Mouse (Mus musculus): ENCODE data around the gene Ubp1. TPM values are rescaled to one million over a fixed set of nuclear protein-coding genes. Genes with fewer than 3 reads are reported as not detected.

Ubp1 gene
- polyA plus RNA-seq, 1 experiment, result 44.7 TPM

DNA sequence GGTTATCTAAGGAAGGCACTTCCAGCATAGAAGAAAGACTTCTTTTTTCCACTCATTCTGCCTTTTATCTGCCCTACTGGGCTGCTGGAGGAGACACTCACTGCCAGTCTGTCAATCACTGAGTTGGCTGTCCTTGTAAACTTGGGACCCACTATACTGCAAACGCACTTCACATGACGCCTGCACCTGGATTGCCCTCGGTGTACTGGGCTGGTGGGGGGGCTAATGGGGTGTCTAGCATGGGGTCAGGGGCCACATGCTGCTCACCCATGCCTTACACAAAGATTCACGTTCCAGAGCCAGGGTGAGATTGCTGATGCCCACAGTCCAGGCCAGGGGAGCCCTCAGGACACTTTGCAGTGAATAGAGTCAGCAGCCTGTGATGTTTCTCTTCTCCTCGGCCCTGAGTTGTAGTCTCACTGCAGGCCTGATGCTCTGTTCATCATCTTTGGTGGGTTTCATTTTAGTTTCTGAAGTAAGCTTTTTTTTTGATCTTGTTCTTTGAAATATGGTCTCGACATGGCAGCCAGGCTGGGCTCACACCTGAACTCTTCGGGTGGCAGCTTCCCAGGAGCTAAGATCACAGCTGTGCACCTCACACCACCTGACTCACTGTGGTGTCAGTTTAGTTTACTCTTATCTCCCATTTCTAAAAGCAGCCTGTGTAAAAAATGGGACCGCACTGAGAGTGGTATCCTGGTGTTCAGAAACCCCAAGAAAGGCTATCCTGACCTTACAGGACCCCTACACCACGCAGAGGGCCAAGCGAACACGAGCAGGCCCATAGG, 52.3 kb downstream of the Ubp1 start:
- 65% methylated on average over 11 of the region's 11 CpGs for WGBS
- H3K36me3 ChIP-seq (ENCODE audit: control insufficient read depth, insufficient read depth, low read length), result no peaks in the 10 kb centered on the region
- no peaks in the 10 kb centered on the region for H3K27me3 ChIP-seq (replicated peaks; ENCODE audit: control insufficient read depth, insufficient read depth, low read length)
- H3K4me1 ChIP-seq (ENCODE audit: control insufficient read depth, insufficient read depth, low read length), result peaks cover 26% of the 10 kb centered on the region; the same call in 1 of the 2 replicates
- no peak overlapping the region for H3K27ac ChIP-seq (ENCODE audit: insufficient read depth, low read depth, low read length)
- TF ChIP-seq CTCF (conservative IDR thresholded peaks at IDR 0.05; ENCODE audit: insufficient read depth, insufficient read length, low read depth, low read length) (no peak), POLR2A (IDR thresholded peaks at IDR 0.05; ENCODE audit: low read depth, low read length) (no peak)
- no peak overlapping the region for H3K4me3 ChIP-seq (ENCODE audit: insufficient read depth, low read depth, low read length)
- peak; percentile 36 for DNase-seq

GRCm38 (mm10) chr9:113984946-113985620, 54.3 kb downstream of the Ubp1 start:
- Histone ChIP-seq H3K4me1 (ENCODE audit: control insufficient read depth, insufficient read depth, low read length) (peaks cover 22% of the 10 kb centered on the region; the same call in 1 of the 2 replicates), H3K4me3 (ENCODE audit: insufficient read depth, low read depth, low read length) (no peak overlapping the region), H3K27ac (ENCODE audit: insufficient read depth, low read depth, low read length) (peak overlapping the region; percentile 29), H3K36me3 (ENCODE audit: control insufficient read depth, insufficient read depth, low read length) (no peaks in the 10 kb centered on the region), H3K27me3 (replicated peaks; ENCODE audit: control insufficient read depth, insufficient read depth, low read length) (no peaks in the 10 kb centered on the region)
- 55% methylated on average over 13 of the region's 13 CpGs for WGBS
- DNase-seq, result peak; percentile 93
- TF ChIP-seq CTCF (conservative IDR thresholded peaks at IDR 0.05; ENCODE audit: insufficient read depth, insufficient read length, low read depth, low read length), result no peak
- no peak for TF ChIP-seq POLR2A (IDR thresholded peaks at IDR 0.05; ENCODE audit: low read depth, low read length)

- no peaks in the 10 kb centered on the region for H3K36me3 ChIP-seq (ENCODE audit: control insufficient read depth, insufficient read depth, low read length)
- peak; percentile 92 for DNase-seq
- H3K27me3 ChIP-seq (replicated peaks; ENCODE audit: control insufficient read depth, insufficient read depth, low read length), result no peaks in the 10 kb centered on the region
- peaks cover 11% of the 10 kb centered on the region; the same call in 1 of the 2 replicates for H3K4me1 ChIP-seq (ENCODE audit: control insufficient read depth, insufficient read depth, low read length)
- H3K4me3 ChIP-seq (ENCODE audit: insufficient read depth, low read depth, low read length), result peak overlapping the region; percentile 23; the same call in 1 of the 2 replicates
- 12% methylated on average over 18 of the region's 18 CpGs for WGBS
- TF ChIP-seq CTCF (conservative IDR thresholded peaks at IDR 0.05; ENCODE audit: insufficient read depth, insufficient read length, low read depth, low read length) (peak; percentile 89), POLR2A (IDR thresholded peaks at IDR 0.05; ENCODE audit: low read depth, low read length) (no peak)
- H3K27ac ChIP-seq (ENCODE audit: insufficient read depth, low read depth, low read length), result peak overlapping the region; percentile 6; the same call in 1 of the 2 replicates
Measured at GRCm38 (mm10) chr9:113990547-113991248, 60.0 kb downstream of the Ubp1 start.

DNA sequence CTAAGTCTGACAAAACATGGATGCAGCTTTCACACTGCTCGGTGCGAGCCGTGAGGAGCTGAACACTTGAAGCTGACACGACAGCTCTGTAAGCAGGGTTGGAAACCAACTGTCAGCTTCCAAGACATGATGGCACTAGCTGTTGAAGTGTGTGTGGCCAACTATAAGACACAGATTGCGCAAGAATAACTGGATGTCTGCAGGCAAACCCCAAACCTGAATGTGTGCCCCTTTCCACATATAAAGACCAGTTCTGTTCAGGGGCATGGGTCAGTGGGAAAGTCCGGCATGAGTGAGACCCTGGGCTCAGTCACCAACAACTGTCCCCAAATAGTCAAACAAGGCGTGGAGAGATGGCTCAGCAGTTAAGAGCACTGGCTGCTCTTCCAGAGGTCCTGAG, 62.1 kb downstream of the Ubp1 start:
- whole genome bisulfite sequencing, result 94% methylated on average over 7 of the region's 7 CpGs
- Histone ChIP-seq H3K27me3 (replicated peaks; ENCODE audit: control insufficient read depth, insufficient read depth, low read length) (no peaks in the 10 kb centered on the region), H3K27ac (ENCODE audit: insufficient read depth, low read depth, low read length) (no peak overlapping the region), H3K4me3 (ENCODE audit: insufficient read depth, low read depth, low read length) (no peak overlapping the region), H3K4me1 (ENCODE audit: control insufficient read depth, insufficient read depth, low read length) (0 out of 2 replicates have a peak, but pooled peaks cover 3% of the 10 kb centered on the region), H3K36me3 (ENCODE audit: control insufficient read depth, insufficient read depth, low read length) (no peaks in the 10 kb centered on the region)
- TF ChIP-seq POLR2A (IDR thresholded peaks at IDR 0.05; ENCODE audit: low read depth, low read length) (no peak), CTCF (conservative IDR thresholded peaks at IDR 0.05; ENCODE audit: insufficient read depth, insufficient read length, low read depth, low read length) (no peak)
- no peak for DNase-seq

DNA sequence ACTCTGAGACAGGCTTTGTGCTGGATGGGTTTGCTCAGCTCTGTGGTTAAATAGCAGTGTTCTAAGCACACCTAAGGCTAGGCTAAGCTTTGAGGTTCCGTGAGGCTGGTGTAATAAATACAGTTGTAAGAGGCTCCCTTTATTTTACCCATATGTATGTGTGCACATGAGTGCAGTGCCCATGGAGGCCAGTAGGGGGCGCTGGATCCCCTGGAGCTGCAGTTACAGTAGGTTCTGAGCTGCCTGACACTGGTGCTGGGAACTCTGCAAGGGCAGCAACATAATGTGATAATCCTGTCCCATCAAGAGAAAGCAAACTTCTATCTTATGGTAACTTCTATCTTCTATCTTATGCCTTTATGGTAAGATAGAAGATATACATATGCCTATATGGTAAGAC, 67.6 kb downstream of the Ubp1 start:
- Histone ChIP-seq H3K36me3 (ENCODE audit: control insufficient read depth, insufficient read depth, low read length) (no peaks in the 10 kb centered on the region), H3K4me3 (ENCODE audit: insufficient read depth, low read depth, low read length) (no peak overlapping the region), H3K27ac (ENCODE audit: insufficient read depth, low read depth, low read length) (no peak overlapping the region), H3K4me1 (ENCODE audit: control insufficient read depth, insufficient read depth, low read length) (no peaks in the 10 kb centered on the region), H3K27me3 (replicated peaks; ENCODE audit: control insufficient read depth, insufficient read depth, low read length) (no peaks in the 10 kb centered on the region)
- no peak for DNase-seq
- TF ChIP-seq POLR2A (IDR thresholded peaks at IDR 0.05; ENCODE audit: low read depth, low read length) (no peak), CTCF (conservative IDR thresholded peaks at IDR 0.05; ENCODE audit: insufficient read depth, insufficient read length, low read depth, low read length) (peak; percentile 39)
- 63% methylated on average over 2 of the region's 2 CpGs for WGBS

DNA sequence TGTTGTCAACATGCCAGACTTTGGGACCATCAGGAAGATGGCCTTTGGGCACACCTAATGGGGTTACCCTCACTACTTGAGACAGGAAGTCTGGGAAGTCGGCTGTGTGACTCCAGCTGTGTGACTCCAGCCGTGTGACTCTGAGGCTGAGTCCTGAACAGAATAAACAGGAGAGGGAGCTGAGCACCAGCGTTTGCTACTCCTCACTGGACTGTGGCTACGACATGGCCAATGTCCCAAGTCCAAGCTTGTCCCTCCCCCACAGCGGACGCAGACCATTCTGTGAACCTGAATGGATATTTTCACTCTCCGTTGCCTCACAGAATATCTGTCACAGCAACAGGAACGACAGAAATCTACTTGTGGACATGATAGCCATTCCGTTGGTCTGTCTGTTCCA, 76.1 kb downstream of the Ubp1 start:
- Histone ChIP-seq H3K27me3 (replicated peaks; ENCODE audit: control insufficient read depth, insufficient read depth, low read length) (no peaks in the 10 kb centered on the region), H3K4me3 (ENCODE audit: insufficient read depth, low read depth, low read length) (no peak overlapping the region), H3K27ac (ENCODE audit: insufficient read depth, low read depth, low read length) (peak overlapping the region; percentile 49), H3K36me3 (ENCODE audit: control insufficient read depth, insufficient read depth, low read length) (no peaks in the 10 kb centered on the region), H3K4me1 (ENCODE audit: control insufficient read depth, insufficient read depth, low read length) (peaks cover 7% of the 10 kb centered on the region; the same call in 1 of the 2 replicates)
- 40% methylated on average over 9 of the region's 9 CpGs for WGBS
- DNase-seq, result peak; percentile 85
- TF ChIP-seq CTCF (conservative IDR thresholded peaks at IDR 0.05; ENCODE audit: insufficient read depth, insufficient read length, low read depth, low read length) (peak; percentile 52), POLR2A (IDR thresholded peaks at IDR 0.05; ENCODE audit: low read depth, low read length) (no peak)
